Mouse (Mus musculus): ENCODE measurements around the gene 2010111I01Rik. TPM values are rescaled to one million over a fixed set of nuclear protein-coding genes. Genes with fewer than 3 reads are reported as not detected.
"Not testable (repeated sequence)": the region's sequence is repeated elsewhere in the genome, so short reads cannot be mapped to it uniquely, and the experiment has no call there.

Gene 2010111I01Rik
- total RNA-seq, 2 experiments from 2014 or later = 70.2 to 83.1 TPM

- peak in 1 of 2 experiments; percentile 84 for DNase-seq (ENCODE audit: low spot score in 2 of 2)
Observed at GRCm38 (mm10) chr13:63331379-63331778, 366.7 kb downstream of the 2010111I01Rik start.

- peak; percentile 65 to 87 for DNase-seq (ENCODE audit: low spot score in 2 of 2)
Observed at GRCm38 (mm10) chr13:63332576-63333300, 368.0 kb downstream of the 2010111I01Rik start.

- DNase-seq (ENCODE audit: low spot score in 2 of 2) = peak in 1 of 2 experiments; percentile 66
Observed at GRCm38 (mm10) chr13:63335421-63336134, 370.9 kb downstream of the 2010111I01Rik start.

GRCm38 (mm10) chr13:63336335-63336734, 371.6 kb downstream of the 2010111I01Rik start:
- DNase-seq (ENCODE audit: low spot score in 2 of 2) = peak in 1 of 2 experiments; percentile 69

GRCm38 (mm10) chr13:63337239-63337960, 372.7 kb downstream of the 2010111I01Rik start:
- no peak for DNase-seq (ENCODE audit: low spot score in 2 of 2)

- no peak for DNase-seq (ENCODE audit: low spot score in 2 of 2)
Observed at GRCm38 (mm10) chr13:63339946-63340345, 375.3 kb downstream of the 2010111I01Rik start.

- no peak for DNase-seq (ENCODE audit: low spot score in 2 of 2)
Observed at GRCm38 (mm10) chr13:63342781-63343180, 378.1 kb downstream of the 2010111I01Rik start.

- DNase-seq (ENCODE audit: low spot score in 2 of 2) = no peak
Observed at GRCm38 (mm10) chr13:63344481-63344880, 379.8 kb downstream of the 2010111I01Rik start.

GRCm38 (mm10) chr13:63345476-63346225, 381.0 kb downstream of the 2010111I01Rik start:
- no peak for DNase-seq (ENCODE audit: low spot score in 2 of 2)

GRCm38 (mm10) chr13:63347639-63348038, 382.9 kb downstream of the 2010111I01Rik start:
- no peak for DNase-seq (ENCODE audit: low spot score in 2 of 2)

GRCm38 (mm10) chr13:63350076-63350475, 385.4 kb downstream of the 2010111I01Rik start:
- no peak for DNase-seq (ENCODE audit: low spot score in 2 of 2)

GRCm38 (mm10) chr13:63353312-63353711, 388.6 kb downstream of the 2010111I01Rik start:
- not testable (repeated sequence) for DNase-seq (ENCODE audit: low spot score in 2 of 2)

- DNase-seq (ENCODE audit: low spot score in 2 of 2) = no peak
Observed at GRCm38 (mm10) chr13:63356101-63356500, 391.4 kb downstream of the 2010111I01Rik start.

- DNase-seq (ENCODE audit: low spot score in 2 of 2) = peak; percentile 35 to 95
Observed at GRCm38 (mm10) chr13:63356558-63356957, 391.9 kb downstream of the 2010111I01Rik start.

- no peak for DNase-seq (ENCODE audit: low spot score in 2 of 2)
Observed at GRCm38 (mm10) chr13:63359393-63359792, 394.7 kb downstream of the 2010111I01Rik start.

GRCm38 (mm10) chr13:63360111-63360885, 395.6 kb downstream of the 2010111I01Rik start:
- peak in 1 of 2 experiments; percentile 11 for DNase-seq (ENCODE audit: low spot score in 2 of 2)

GRCm38 (mm10) chr13:63361755-63362154, 397.1 kb downstream of the 2010111I01Rik start:
- DNase-seq (ENCODE audit: low spot score in 2 of 2) = no peak

GRCm38 (mm10) chr13:63373460-63374166, 408.9 kb downstream of the 2010111I01Rik start:
- DNase-seq (ENCODE audit: low spot score in 2 of 2) = no peak
